Mouse (Mus musculus): ENCODE measurements around the gene Fam207a.

Gene Fam207a

DNA sequence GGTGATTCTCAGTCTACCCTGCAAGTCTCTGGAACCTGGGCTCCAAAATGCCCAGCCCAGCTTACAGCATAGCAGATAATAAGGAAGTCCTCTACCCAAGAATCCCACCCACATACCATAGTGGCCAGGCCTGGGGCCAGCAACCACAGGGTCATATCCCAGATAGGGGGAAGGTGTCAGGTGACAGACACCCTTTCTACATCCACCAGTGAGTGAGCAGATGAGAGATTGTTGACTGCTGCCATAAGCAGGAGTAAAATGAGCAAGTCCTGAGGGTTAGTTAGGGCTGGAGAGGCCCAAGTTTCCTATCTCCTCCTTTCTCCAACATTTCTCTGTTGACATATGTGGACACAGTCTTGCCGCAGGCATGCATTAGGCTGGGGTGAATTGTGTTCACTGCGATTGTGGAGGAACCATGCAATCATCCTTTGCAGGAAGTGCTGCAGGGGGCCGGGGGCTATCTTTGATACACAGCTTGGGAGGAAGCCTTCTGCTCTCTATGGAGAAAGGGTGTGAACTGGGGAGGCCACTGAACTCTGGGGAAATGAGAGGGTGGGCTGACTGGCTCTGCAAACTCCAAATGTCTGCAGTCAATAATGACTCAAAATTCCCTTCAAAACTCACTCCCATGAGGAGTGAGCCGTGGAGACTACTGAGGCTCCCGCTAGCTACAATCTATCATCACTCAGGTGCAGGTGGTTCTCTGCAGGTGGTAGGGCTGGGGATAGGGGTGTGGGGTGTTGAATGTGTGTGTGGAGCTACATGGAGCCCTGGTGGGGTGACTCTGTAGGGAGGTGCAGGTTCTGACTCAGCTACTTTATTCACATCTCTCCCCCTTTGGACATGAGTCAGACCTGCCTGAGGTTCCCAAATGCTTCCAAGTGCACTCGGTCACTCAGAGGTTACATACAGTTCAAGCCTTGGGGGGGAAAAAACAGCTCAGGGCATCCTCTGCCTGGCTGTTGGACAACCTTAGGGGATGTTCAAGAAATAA is 15.7 kb upstream of the Fam207a start:
- peak; percentile 66 for DNase-seq

GRCm38 (mm10) chr10:77530140-77530539 is 14.6 kb upstream of the Fam207a start, which contains the start of gene Itgb2:
TSS of gene Itgb2 (plus strand) at chr10:77530252.
- DNase-seq: peak; percentile 75

DNA sequence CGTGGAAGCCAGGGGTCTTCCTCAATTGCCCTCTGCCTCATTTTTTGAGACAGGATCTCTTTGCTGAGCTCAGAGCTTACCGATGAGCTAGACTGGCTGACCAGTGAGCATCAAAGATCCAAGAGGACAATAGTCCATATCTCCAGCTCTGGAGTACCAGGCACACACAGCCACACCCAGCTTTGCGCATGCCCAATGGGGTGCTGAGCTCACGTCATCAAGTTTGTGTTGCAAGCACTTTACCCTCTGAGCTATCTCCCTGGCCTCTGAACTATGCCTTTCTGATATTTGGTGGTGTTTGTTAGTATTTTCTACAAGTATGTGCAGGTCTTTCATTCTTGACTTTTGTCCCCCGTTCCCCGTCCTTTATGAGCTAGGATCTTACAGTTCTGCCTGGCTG is 13.0 kb upstream of the Fam207a start:
- DNase-seq: no peak

DNA sequence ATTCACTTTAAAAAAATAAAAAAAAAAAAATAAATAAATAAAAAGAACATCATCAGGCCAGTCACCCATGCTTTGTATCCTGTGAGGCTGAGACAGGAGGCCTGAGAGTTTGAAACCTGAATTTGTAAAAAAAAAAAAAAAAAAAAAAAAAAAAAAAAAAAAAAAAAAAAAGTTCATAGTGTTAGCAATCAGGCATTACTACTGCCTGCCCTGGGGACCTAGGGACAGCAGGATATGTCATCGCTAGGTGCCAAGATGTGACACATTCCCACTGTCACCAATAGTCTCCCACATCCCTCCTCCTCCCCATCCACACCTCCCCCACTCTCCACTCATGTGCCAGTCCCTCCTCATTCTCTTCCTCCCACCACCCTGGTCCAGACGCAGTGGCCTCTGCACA is 10.9 kb upstream of the Fam207a start:
- no peak for DNase-seq

- DNase-seq: peak; percentile 37
Observed at GRCm38 (mm10) chr10:77523321-77523720, 7.7 kb upstream of the Fam207a start.

- DNase-seq: no peak
Observed at GRCm38 (mm10) chr10:77522746-77523145, 7.2 kb upstream of the Fam207a start.

DNA sequence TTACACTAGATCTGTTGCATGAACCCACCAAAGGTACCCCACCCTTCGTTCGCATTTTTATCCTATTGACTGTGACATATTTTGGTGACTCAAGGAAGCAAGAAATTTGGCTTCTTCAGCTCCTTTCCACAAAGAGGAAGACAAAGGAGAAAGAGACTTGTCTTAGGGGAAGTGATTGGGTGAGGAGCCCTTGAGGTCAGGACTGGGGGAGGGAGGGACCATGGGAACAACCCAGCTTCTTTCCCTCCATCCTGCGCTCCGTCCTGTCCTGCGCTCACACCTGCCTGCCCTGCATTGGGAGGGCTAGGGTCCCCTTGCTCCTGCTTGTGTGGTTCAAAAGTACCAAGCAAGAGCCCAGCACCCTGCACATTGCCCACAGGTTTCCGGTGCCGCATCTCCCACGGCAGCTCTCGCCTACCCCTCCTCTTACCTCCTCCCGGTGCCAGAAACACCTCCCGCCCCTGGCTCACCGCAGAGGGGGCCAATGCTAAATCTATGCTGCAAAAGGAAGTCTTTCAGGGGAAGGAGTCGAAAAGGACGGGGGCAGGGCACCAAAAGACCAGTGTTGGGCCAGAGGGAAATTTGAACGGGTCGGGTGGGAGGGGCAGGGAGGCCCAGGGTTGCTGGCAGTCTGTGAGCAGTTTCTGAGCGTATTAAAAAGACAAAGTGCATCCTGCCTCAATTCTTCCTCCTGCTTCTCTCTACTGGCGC is 6.6 kb upstream of the Fam207a start:
- peak; percentile 35 for DNase-seq

DNA sequence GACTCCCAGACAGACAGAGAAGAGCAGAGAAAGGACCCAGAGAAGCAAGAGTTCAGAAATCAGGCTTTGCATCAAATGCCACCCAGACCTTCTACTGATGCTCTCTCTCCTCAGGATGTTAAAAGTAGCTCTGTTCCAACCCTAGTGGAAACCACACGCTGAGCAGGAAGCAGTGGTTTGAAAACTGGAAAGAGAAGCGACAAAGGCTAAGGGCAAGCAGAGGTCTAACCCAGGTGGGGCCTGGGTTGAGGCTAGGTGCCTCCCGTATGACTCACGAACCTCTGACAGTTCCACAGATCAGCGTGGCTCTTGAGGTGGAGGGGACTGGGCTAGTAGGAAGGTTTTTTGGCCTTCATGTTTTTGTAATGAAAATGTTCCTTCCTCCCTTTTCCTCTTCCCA is 4.9 kb upstream of the Fam207a start:
- no peak for DNase-seq

DNA sequence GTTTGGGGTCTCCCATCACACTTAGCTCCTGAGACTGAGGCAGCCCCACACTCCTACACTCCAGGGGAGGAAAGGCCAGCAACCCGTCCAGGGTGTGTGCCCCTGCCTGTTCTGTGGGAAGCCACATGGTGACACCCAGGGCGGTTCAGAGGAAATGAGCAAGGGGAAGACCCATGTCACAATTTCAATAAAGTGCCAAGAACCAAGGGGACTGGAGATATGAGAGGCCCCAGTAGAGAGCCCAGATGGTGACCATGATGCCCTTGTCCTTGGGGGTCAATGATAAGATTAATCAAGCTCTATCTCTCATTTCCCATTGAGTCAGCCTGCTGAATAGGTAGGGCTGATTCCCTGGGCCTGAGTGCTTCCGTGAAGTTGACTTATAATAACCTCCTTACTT is 3.6 kb upstream of the Fam207a start:
- peak; percentile 45 for DNase-seq

GRCm38 (mm10) chr10:77517801-77518200 is 2.2 kb upstream of the Fam207a start:
- no peak for DNase-seq

GRCm38 (mm10) chr10:77517066-77517620 is 1.6 kb upstream of the Fam207a start:
- DNase-seq: peak; percentile 50

- DNase-seq: no peak
Observed at GRCm38 (mm10) chr10:77516379-77516951, 880 bp upstream of the Fam207a start.

- no peak for DNase-seq
Observed at GRCm38 (mm10) chr10:77510225-77510982, 5.2 kb downstream of the Fam207a start.

GRCm38 (mm10) chr10:77509403-77510187 is 6.0 kb downstream of the Fam207a start:
- peak; percentile 89 for DNase-seq

- no peak for DNase-seq
Observed at GRCm38 (mm10) chr10:77508744-77509143, 6.8 kb downstream of the Fam207a start.

DNA sequence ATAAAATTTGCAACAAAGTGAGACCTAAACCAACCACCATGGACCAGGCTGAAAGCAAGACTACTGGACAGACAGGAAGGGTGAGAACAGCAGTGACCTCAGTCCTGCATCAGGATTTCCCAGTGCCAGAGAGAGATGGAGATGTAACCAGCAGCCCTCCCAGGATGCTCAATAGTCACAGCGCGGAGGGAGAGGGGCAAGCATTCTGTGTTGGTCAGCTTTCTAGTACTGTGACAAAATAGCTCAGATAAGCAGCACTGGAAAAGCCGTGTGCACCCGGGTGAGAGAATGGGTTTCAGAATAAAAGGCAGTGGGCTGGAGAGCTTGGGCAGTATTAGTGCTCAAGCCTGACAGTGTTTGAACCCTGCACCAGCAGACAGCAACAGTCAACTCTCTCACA is 7.8 kb downstream of the Fam207a start:
- no peak for DNase-seq

- DNase-seq: peak; percentile 75
Observed at GRCm38 (mm10) chr10:77506961-77507577, 8.5 kb downstream of the Fam207a start.

DNA sequence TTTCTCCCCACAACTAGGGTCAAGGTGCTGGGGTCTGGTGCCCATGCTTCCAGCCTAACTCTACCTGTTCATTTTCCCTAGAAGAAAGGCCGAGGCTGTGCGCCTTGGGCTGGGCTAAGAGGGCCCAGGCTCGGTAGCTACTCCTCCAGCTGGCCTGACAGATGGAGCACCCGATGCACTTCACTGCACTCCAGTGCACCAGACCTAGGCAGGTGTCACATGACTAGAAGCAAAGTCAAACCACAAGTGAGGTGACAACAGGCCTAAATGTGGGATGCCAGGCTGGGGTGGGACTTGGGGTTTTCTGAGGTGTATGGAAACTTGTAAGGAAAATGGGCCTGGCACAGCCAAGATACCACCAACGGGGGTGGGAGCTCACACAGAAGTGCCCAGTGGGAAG is 9.1 kb downstream of the Fam207a start:
- DNase-seq: no peak

- DNase-seq: peak; percentile 59
Observed at GRCm38 (mm10) chr10:77504143-77504542, 11.4 kb downstream of the Fam207a start.

DNA sequence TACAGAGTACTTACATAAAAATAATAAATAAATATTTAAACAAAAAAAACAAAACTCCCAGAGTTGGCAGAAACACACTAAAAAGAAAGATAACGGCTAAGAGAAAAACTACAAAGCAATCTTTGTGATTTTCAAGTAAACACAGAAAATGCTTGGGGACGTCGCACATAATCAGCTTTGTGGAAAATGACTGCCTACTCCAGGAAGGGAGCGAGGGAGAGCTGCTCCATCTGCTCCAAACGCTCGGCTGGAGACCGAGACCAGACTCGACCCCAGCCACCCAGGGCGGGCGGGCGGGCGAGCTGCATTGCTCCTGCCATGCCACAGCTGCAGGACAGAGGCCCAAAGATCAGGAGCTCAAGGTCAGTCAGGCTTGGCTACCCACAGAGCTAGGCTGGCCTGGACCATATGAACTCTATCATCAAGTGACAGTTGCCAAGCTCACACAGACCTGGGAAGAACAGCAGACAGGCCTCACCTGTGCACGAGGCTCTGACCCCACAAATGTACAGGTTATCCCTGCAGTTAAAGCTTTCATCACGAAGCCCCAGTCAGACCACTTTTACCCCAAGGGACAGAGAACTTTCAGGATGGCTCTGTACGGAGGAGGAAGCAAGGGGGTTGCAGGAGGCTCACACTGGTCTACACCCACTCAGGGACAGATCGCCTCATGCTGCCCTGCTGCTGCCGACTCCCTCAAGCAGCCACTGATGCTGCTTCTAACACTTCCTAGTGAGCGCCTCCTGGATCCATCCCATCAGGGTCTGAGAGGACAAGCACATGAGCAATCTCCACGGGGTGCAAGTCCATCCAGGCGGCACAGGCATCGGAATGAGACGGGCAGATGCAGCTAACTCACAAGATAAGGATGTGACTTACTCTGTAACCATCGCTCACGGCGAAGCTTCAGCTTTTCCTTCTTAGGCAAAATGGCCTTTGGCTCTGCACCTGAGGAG is 12.3 kb downstream of the Fam207a start:
- peak; percentile 52 for DNase-seq

Measured in lung, postnatal 36 days (tissue).